Mouse (Mus musculus) adipocyte (in vitro differentiated cells): ENCODE measurements around the gene Spats2l.

Experiments used
- DNase-seq: peaks from one replicate; pipeline ENCODE4 v3.0.0-alpha.2; 2016; ENCODE audit warnings: low spot score

The Spats2l gene

GRCm38 (mm10) chr1:57774001-57774667, at the start of gene Spats2l:
Spats2l (plus strand) TSS chr1:57774162.
- no peak for DNase-seq

DNA sequence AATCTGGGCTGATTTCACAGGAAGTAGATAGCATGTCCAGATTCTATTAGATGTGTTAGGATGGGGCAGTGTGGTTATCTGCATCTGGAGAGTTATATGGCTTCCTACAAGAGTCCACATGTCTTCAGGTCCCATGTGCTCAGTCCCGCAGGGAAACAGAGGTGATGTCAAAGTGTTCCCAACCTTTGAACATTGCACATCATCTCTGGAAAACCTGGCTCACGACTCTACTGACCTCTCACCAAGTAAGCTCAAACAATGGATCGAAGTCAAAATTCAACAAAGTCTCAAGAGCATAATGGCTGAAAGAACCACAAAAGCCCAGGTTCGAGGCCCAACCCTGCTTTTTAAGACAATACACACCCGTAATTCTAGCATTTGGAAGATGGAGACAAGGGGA, 48.7 kb upstream of the Spats2l start:
- no peak for DNase-seq

- DNase-seq, result no peak
Measured at GRCm38 (mm10) chr1:57735877-57736276, 38.1 kb upstream of the Spats2l start.

GRCm38 (mm10) chr1:57741740-57742139, 32.2 kb upstream of the Spats2l start:
- DNase-seq, result no peak

- DNase-seq, result no peak
Measured at GRCm38 (mm10) chr1:57742266-57742665, 31.7 kb upstream of the Spats2l start.

DNA sequence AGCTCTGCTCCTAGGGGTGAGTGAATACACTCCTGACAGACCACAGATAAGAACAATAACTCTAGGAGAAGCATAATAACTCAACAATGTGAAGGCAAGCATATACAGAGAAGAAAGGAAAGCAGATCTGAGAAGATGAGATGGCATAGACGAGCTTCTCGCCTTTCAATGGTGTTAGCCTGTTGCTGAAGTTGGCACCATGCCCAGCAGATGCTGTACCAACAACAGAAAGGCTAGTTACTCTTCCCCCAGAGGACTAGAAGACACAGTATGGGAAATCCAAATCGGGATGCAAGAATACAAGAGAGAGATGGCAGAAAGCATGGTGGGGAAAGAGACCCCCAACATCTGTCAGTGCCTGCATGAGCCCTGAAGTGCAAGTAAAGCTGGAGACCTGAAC, 22.2 kb upstream of the Spats2l start:
- DNase-seq, result peak; percentile 7

DNA sequence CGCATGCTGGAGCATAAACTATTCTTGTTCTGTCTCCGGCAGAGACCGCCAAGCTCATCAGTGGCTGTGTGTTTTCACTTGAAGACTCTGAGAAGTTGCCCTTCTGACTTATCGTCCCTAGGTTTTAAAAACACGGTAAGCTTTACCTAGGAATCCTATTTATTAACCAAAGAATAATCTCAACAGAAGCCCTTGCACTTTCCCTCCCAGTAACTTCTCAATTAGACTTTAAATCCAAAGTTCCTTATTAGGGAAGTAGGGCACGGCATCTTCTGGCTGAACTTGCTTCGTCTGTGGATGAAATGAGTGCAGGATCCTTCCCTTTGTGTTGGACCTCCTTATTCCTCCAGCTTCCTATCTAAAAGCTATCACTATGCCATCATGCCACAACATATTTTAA, 7.6 kb upstream of the Spats2l start:
- DNase-seq, result no peak

GRCm38 (mm10) chr1:57773326-57773725, 636 bp upstream of the Spats2l start:
- DNase-seq, result no peak

- no peak for DNase-seq
Measured at GRCm38 (mm10) chr1:57774668-57775495, 920 bp downstream of the Spats2l start.

GRCm38 (mm10) chr1:57775496-57775790, 1.5 kb downstream of the Spats2l start:
- DNase-seq, result no peak

GRCm38 (mm10) chr1:57776671-57777281, 2.8 kb downstream of the Spats2l start:
- no peak for DNase-seq

GRCm38 (mm10) chr1:57784300-57784699, 10.3 kb downstream of the Spats2l start:
- DNase-seq, result no peak

DNA sequence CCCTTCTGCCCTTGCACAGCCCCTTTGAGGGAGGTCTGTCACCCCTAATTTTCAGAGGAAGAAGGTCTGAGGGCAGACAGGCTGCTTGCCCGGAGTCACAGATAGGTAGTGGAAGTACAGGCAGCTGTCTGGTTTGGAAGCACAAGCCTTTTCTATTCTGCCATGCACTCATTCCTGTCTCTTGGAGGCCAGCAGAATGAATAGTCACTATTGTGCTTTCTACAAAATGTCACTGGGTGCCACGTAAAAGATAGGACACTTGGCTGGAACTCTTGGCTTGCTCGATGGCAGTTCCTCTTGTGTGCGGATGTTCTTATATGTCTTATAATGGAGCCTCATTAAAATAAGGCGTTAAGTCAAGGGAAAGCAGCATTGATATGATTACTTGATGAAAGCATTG, 15.9 kb downstream of the Spats2l start:
- no peak for DNase-seq

DNA sequence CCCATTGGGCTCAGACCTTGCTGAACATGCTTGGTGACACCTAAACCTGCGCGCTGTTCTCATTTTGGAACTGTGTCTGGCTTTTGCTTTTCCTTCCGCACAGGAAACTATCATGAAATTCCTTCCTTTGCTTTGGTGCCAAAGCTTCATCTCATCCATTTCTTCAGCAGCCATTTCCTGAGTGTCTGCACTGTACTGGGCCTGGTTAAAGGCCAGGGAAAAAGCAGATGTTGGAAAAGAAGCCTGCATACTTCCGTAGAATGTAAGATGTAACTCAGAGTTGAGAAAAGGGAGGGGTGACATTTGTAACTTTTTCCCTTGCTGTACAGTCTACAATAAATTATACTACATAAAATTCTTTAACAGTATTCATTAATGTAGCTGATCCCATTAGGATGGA, 18.2 kb downstream of the Spats2l start:
- no peak for DNase-seq

DNA sequence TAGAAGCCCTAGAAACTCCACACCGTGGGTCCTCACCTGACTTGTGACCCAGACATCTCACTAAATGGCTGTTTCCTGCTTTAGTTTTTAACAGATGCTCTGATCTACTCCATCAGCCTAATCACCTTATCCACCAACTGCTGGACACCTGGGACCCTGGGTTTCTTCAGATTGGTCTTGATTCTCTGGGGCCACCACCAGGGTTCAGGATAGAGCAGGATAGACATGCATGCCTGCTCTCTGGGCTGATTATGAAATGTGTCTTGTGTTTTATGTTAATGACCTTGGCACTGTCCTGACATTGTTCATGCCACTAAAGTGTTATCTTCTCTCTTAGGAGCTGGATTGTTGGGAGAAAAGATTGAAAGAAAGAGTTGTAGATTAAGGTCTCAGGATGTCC, 21.9 kb downstream of the Spats2l start:
- no peak for DNase-seq

DNA sequence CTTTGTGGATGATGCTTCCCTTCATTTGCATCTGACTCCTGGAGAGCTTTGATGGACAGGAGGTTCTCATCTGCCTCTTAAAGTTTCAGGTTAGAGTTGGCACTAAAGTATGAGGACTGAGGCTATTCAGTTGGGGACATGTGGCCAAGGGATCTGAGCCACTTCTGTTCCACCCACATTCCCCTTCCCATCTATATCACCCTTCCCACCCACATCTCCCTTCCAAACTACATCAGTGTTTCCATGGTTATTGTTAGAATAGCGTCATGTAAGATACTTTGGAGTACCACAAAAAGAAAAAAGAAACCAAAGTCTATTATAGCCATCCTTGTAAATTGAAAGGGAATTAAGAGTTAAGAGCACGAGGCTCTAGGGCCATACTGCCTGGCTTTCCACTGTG, 25.4 kb downstream of the Spats2l start:
- no peak for DNase-seq

DNA sequence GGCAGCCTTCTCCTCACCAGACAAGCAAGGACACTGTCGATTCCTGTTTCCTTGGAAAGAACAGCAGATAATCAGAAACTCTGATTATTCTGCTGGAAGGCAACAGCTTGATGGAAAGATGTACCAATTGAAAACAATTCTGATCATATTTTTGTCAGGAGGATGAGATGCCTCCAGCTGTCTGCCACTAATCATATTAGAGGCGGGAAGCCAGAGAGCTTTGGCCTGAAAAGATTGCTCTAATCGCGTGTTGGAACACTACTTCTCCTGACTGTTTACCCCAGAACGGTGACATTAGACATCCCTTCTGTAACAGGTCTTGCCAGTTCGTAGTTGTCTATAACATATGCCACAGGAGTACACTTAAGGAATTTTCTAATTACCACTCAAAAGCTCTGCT, 26.9 kb downstream of the Spats2l start:
- no peak for DNase-seq

GRCm38 (mm10) chr1:57806126-57806525, 32.2 kb downstream of the Spats2l start:
- no peak for DNase-seq

- no peak for DNase-seq
Measured at GRCm38 (mm10) chr1:57807882-57808281, 33.9 kb downstream of the Spats2l start.

DNA sequence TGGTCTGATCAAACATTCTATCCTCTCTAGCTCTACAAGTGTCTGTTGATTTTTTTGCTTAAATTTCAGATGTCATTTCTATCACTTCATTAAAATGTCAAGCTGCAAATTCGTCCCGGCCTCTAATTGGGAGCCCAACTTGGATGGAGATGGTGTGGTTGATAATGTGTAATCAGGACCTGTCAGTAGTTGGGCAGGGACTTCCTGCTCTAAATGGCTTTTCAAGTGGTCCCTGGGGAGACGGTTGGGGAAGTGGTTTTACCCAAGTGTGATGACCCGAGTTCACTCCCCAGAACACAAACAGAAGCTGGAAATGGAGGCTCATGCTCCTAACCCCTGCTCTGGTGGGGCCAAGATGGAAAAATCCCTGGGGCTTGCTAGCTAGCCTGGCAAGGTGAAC, 36.3 kb downstream of the Spats2l start:
- no peak for DNase-seq

GRCm38 (mm10) chr1:57817103-57817502, 43.1 kb downstream of the Spats2l start:
- DNase-seq, result no peak

GRCm38 (mm10) chr1:57820428-57820997, 46.6 kb downstream of the Spats2l start:
- no peak for DNase-seq
